Mouse (Mus musculus): ENCODE results near the gene Ptpn11.

DNA sequence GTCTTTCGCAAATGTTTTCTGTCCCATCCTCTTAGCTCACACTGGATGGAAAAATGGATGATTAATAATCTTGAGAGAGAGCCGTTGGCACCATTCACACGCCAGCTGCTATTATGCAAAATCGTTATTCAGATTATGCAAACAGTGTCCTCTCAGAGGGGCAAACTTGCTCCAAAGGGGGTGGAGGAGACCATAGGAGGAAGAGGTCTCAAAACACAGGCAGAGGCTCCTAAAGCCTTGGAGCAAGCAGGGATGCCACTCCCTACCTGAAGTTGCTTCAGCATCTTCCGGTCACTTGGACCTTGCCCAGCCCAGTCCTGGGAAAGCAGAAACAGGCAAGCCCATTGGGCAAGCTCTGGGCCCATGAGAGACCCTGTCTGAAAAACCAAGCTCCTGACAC is 67.8 kb downstream of the Ptpn11 start:
- TF ChIP-seq CTCF (IDR thresholded peaks at IDR 0.05; ENCODE audit: control insufficient read depth, insufficient read depth, insufficient replicate concordance, low read depth, low read length) (no peak), POLR2A (IDR thresholded peaks at IDR 0.05; ENCODE audit: control insufficient read depth, low read depth, low read length) (no peak)

Measured in testis, adult 2 months (tissue).